Mouse (Mus musculus) kidney, postnatal 0 days (tissue): ENCODE measurements at regions not wholly inside any gene's neighbourhood (a gene's known extent, or its start where the extent isn't known, plus 50 kb on each side); places are given as distances from the start of the nearest gene placed in this dataset.

Source experiments
- ATAC-seq: fragments of 200-750 bp; cut with Nextera tagmentation; replicated peaks from 2 replicates; pipeline ENCODE4 v1.8.0; 2017; ENCODE audit warnings: low read depth, moderate number of reproducible peaks, moderate TSS enrichment, moderate library complexity; ENCODE audit not compliant: low FRiP score
- DNase-seq: peaks from one replicate; pipeline ENCODE4 v3.0.0-alpha.2; 2016; ENCODE audit warnings: low spot score
- H3K27ac ChIP-seq: fragments of 300-500 bp; sonication (generic); 2 replicates; pipeline ENCODE4 v1.5.1; 2014; ENCODE audit warnings: mild to moderate bottlenecking
- H3K27me3 ChIP-seq: fragments of 300-500 bp; sonication (generic); 2 replicates; pipeline ENCODE4 v1.6.1; 2014; ENCODE audit warnings: low read length, mixed read lengths; ENCODE audit not compliant: insufficient read depth
- H3K36me3 ChIP-seq: fragments of 300-500 bp; sonication (generic); 2 replicates; pipeline ENCODE4 v1.6.1; 2014; ENCODE audit warnings: low read length, mixed read lengths; ENCODE audit not compliant: insufficient read depth
- H3K4me1 ChIP-seq: fragments of 300-500 bp; sonication (generic); replicated peaks from 2 replicates; pipeline ENCODE4 v1.6.1; 2014; ENCODE audit warnings: antibody characterized with exemption, low read length, mixed read lengths; ENCODE audit not compliant: insufficient read depth
- H3K4me2 ChIP-seq: fragments of 300-500 bp; sonication (generic); 2 replicates; pipeline ENCODE4 v1.6.1; 2014; ENCODE audit warnings: mild to moderate bottlenecking, low read length, moderate library complexity, mixed read lengths
- H3K4me3 ChIP-seq: fragments of 300-500 bp; sonication (generic); replicated peaks from 2 replicates; pipeline ENCODE4 v1.5.1; 2014; ENCODE audit warnings: low read depth, low read length
- H3K9ac ChIP-seq: fragments of 300-500 bp; sonication (generic); 2 replicates; pipeline ENCODE4 v1.6.1; 2014; ENCODE audit warnings: low read depth, low read length
- H3K9me3 ChIP-seq: fragments of 300-500 bp; sonication (generic); replicated peaks from 2 replicates; pipeline ENCODE4 v1.6.1; 2016; ENCODE audit warnings: low read length, inconsistent platforms, mixed read lengths
- CTCF ChIP-seq: IDR thresholded peaks from 2 replicates; pipeline ENCODE4 v1.5.1; 2016; ENCODE audit warnings: antibody characterized with exemption, low read depth, mild to moderate bottlenecking, moderate library complexity
- WGBS: fragments of 180-500 bp; shearing (Covaris S2); extraction: QIAGEN DNeasy Blood & Tissue Kit; methylation state at CpG from one replicate; pipeline ENCODE4 v1.1.7; 2014; 5-methylcytosine and 5-hydroxymethylcytosine counted together

GRCm38 (mm10) chr3:119938425-119938824 is 154.2 kb upstream of the Ptbp2 start:
- H3K27ac ChIP-seq = no peak overlapping the region
- TF ChIP-seq CTCF = no peak
- H3K9me3 ChIP-seq = no peaks in the 10 kb centered on the region
- no peaks in the 10 kb centered on the region for H3K4me1 ChIP-seq
- no peak overlapping the region for H3K4me3 ChIP-seq
- H3K4me2 ChIP-seq = no peak overlapping the region
- no peak for DNase-seq
- no peak overlapping the region for H3K9ac ChIP-seq
- 55% methylated on average over 6 of the region's 6 CpGs for WGBS
- no peaks in the 10 kb centered on the region for H3K36me3 ChIP-seq
- ATAC-seq = no peak
- H3K27me3 ChIP-seq = no peaks in the 10 kb centered on the region

GRCm38 (mm10) chr3:119936526-119936925 is 152.3 kb upstream of the Ptbp2 start:
- no peaks in the 10 kb centered on the region for H3K36me3 ChIP-seq
- H3K4me1 ChIP-seq = no peaks in the 10 kb centered on the region
- H3K9ac ChIP-seq = no peak overlapping the region
- no peak for TF ChIP-seq CTCF
- no peak overlapping the region for H3K4me3 ChIP-seq
- H3K4me2 ChIP-seq = no peak overlapping the region
- ATAC-seq (no peak), DNase-seq (no peak)
- no peaks in the 10 kb centered on the region for H3K9me3 ChIP-seq
- WGBS = 93% methylated on average over 1 of the region's 1 CpGs
- H3K27me3 ChIP-seq = no peaks in the 10 kb centered on the region
- no peak overlapping the region for H3K27ac ChIP-seq

- WGBS = 38% methylated on average over 5 of the region's 5 CpGs
- DNase-seq (peak; percentile 16), ATAC-seq (no peak)
- H3K36me3 ChIP-seq = no peaks in the 10 kb centered on the region
- no peaks in the 10 kb centered on the region for H3K4me1 ChIP-seq
- no peaks in the 10 kb centered on the region for H3K9me3 ChIP-seq
- no peaks in the 10 kb centered on the region for H3K27me3 ChIP-seq
- no peak overlapping the region for H3K9ac ChIP-seq
- no peak overlapping the region for H3K27ac ChIP-seq
- no peak overlapping the region for H3K4me2 ChIP-seq
- H3K4me3 ChIP-seq = no peak overlapping the region
- TF ChIP-seq CTCF = no peak
These were observed 148.8 kb upstream of the Ptbp2 start for GRCm38 (mm10) chr3:119933049-119933511.

- Histone ChIP-seq H3K9me3 (no peaks in the 10 kb centered on the region), H3K4me3 (no peak overlapping the region), H3K4me2 (no peak overlapping the region), H3K9ac (no peak overlapping the region), H3K4me1 (no peaks in the 10 kb centered on the region), H3K27ac (no peak overlapping the region), H3K36me3 (no peaks in the 10 kb centered on the region), H3K27me3 (no peaks in the 10 kb centered on the region)
- no peak for TF ChIP-seq CTCF
- 83% methylated on average over 2 of the region's 2 CpGs for WGBS
- no peak for ATAC-seq
- DNase-seq = no peak
These were observed 144.0 kb upstream of the Ptbp2 start for GRCm38 (mm10) chr3:119928281-119928680.

GRCm38 (mm10) chr3:119919501-119920141 is 135.4 kb upstream of the Ptbp2 start:
- Histone ChIP-seq H3K36me3 (no peaks in the 10 kb centered on the region), H3K9me3 (no peaks in the 10 kb centered on the region), H3K4me3 (no peak overlapping the region), H3K9ac (no peak overlapping the region), H3K27me3 (no peaks in the 10 kb centered on the region), H3K4me1 (no peaks in the 10 kb centered on the region), H3K4me2 (no peak overlapping the region), H3K27ac (no peak overlapping the region)
- 92% methylated on average over 4 of the region's 4 CpGs for WGBS
- no peak for TF ChIP-seq CTCF
- no peak for ATAC-seq
- DNase-seq = no peak

- DNase-seq (no peak), ATAC-seq (no peak)
- no peak for TF ChIP-seq CTCF
- Histone ChIP-seq H3K27me3 (no peaks in the 10 kb centered on the region), H3K4me2 (no peak overlapping the region), H3K36me3 (no peaks in the 10 kb centered on the region), H3K4me1 (no peaks in the 10 kb centered on the region), H3K4me3 (no peak overlapping the region), H3K27ac (no peak overlapping the region), H3K9me3 (no peaks in the 10 kb centered on the region), H3K9ac (no peak overlapping the region)
- WGBS = 62% methylated on average over 4 of the region's 4 CpGs
These were observed 132.0 kb upstream of the Ptbp2 start for GRCm38 (mm10) chr3:119915984-119916865.
